Mouse (Mus musculus) C2C12 (cell line): ENCODE results near the gene Fam166a. TPM values are rescaled to one million over a fixed set of nuclear protein-coding genes. Genes with fewer than 3 reads are reported as not detected.
"Not testable (repeated sequence)": the region's sequence is repeated elsewhere in the genome, so short reads cannot be mapped to it uniquely, and the experiment has no call there.

Experiments
- H3K27me3 ChIP-seq: one replicate; pipeline ENCODE4 v1.6.1; 2011; ENCODE audit not compliant: control insufficient read depth, insufficient read depth, insufficient read length
- H3K36me3 ChIP-seq: one replicate; pipeline ENCODE4 v1.6.1; 2011; ENCODE audit not compliant: control insufficient read depth, insufficient read depth
- H3K4me3 ChIP-seq: one replicate; pipeline ENCODE4 v1.5.1; 2011; ENCODE audit warnings: mild to moderate bottlenecking, control low read depth; ENCODE audit not compliant: poor library complexity, insufficient read depth, severe bottlenecking
- H3K79me2 ChIP-seq: one replicate; pipeline ENCODE4 v1.6.1; 2011; ENCODE audit not compliant: control insufficient read depth, insufficient read depth
- H3K79me3 ChIP-seq: one replicate; pipeline ENCODE4 v1.6.1; 2011; ENCODE audit warnings: low read depth, control low read depth
- H3ac ChIP-seq: one replicate; pipeline ENCODE3; 2011; ENCODE audit warnings: low read depth; ENCODE audit not compliant: control insufficient read depth, insufficient read length
- CEBPB ChIP-seq: IDR thresholded peaks from one replicate; pipeline ENCODE4 v1.6.1; 2011; ENCODE audit warnings: low read depth, mild to moderate bottlenecking, control low read depth, moderate library complexity
- CTCF ChIP-seq: IDR thresholded peaks from one replicate; pipeline ENCODE4 v1.5.1; 2011; ENCODE audit not compliant: control insufficient read depth, insufficient read depth, insufficient read length
- FOSL1 ChIP-seq: IDR thresholded peaks from one replicate; pipeline ENCODE4 v1.8.0; 2011; ENCODE audit warnings: mild to moderate bottlenecking, low read length; ENCODE audit not compliant: poor library complexity, insufficient read depth, severe bottlenecking
- MAX ChIP-seq: IDR thresholded peaks from one replicate; pipeline ENCODE4 v1.6.1; 2011; ENCODE audit warnings: mild to moderate bottlenecking, control low read depth
- MYOD1 ChIP-seq: IDR thresholded peaks from one replicate; pipeline ENCODE4 v1.6.1; 2011; ENCODE audit warnings: low read depth; ENCODE audit not compliant: control insufficient read depth, insufficient read length
- MYOG ChIP-seq: IDR thresholded peaks from one replicate; pipeline ENCODE4 v1.6.1; 2011; ENCODE audit not compliant: control insufficient read depth, insufficient read length; ENCODE audit errors: extremely low read depth
- USF1 ChIP-seq: IDR thresholded peaks from one replicate; pipeline ENCODE4 v1.6.1; 2011; ENCODE audit warnings: low read depth, mild to moderate bottlenecking, control low read depth, moderate library complexity
- polyA plus RNA-seq: library from polyadenylated mRNA; unstranded; fragments of >200 nt; fragmentation: generic; extraction: Trizol; gene quantifications from one replicate; pipeline ENCODE4 v1.2.1, GENCODE M21; 2012; ENCODE audit warnings: missing spikeins

Fam166a gene
- polyA plus RNA-seq, 1 experiment = not detected

GRCm38 (mm10) chr2:25244144-25244543 lies 25.6 kb downstream of the Fam166a start:
- TF ChIP-seq MAX = no peak
- no peak for TF ChIP-seq FOSL1
- TF ChIP-seq USF1 = no peak

GRCm38 (mm10) chr2:25246183-25247072 lies 27.9 kb downstream of the Fam166a start, which contains the start of gene AL732309.1:
Gene AL732309.1 (minus strand): TSS chr2:25246863.
- no peak for TF ChIP-seq CTCF
- Histone ChIP-seq H3K27me3 (peaks cover 19% of the 10 kb centered on the region), H3K36me3 (peaks cover 39% of the 10 kb centered on the region), H3K79me2 (no peaks in the 10 kb centered on the region), H3ac (no peak within 1 kb of the TSS), H3K4me3 (no peak within 1 kb of the TSS), H3K79me3 (no peaks in the 10 kb centered on the region)

More at GRCm38 (mm10) chr2:25244144-25244543, 25.6 kb downstream of the Fam166a start:
- Histone ChIP-seq H3K27me3 (peaks cover 21% of the 10 kb centered on the region), H3K36me3 (peaks cover 17% of the 10 kb centered on the region), H3K4me3 (no peak overlapping the region), H3K79me2 (no peaks in the 10 kb centered on the region), H3K79me3 (no peaks in the 10 kb centered on the region), H3ac (no peak overlapping the region)

GRCm38 (mm10) chr2:25252331-25252730 lies 33.8 kb downstream of the Fam166a start:
- H3ac ChIP-seq = no peak overlapping the region
- TF ChIP-seq MYOD1 (no peak), MYOG (no peak), USF1 (no peak), CTCF (peak; percentile 3), MAX (no peak), FOSL1 (no peak), CEBPB (no peak)
- no peak overlapping the region for H3K4me3 ChIP-seq
- peaks cover 47% of the 10 kb centered on the region for H3K36me3 ChIP-seq
- no peaks in the 10 kb centered on the region for H3K27me3 ChIP-seq
- peaks cover 18% of the 10 kb centered on the region for H3K79me3 ChIP-seq
- peaks cover 31% of the 10 kb centered on the region for H3K79me2 ChIP-seq

- H3ac ChIP-seq = peak within 1 kb of the TSS; percentile 86
- peaks cover 31% of the 10 kb centered on the region for H3K79me2 ChIP-seq
- no peaks in the 10 kb centered on the region for H3K27me3 ChIP-seq
- peaks cover 18% of the 10 kb centered on the region for H3K79me3 ChIP-seq
- H3K36me3 ChIP-seq = peaks cover 23% of the 10 kb centered on the region
- peak within 1 kb of the TSS; percentile 96 for H3K4me3 ChIP-seq
- TF ChIP-seq USF1 (no peak), MAX (peak; percentile 77)
Measured at GRCm38 (mm10) chr2:25255284-25255779, 36.8 kb downstream of the Fam166a start, which contains the start of gene Tmem203. Gene Tmem203 (plus strand): TSS chr2:25255439.

- H3K4me3 ChIP-seq = peak overlapping the region; percentile 96
- peaks cover 31% of the 10 kb centered on the region for H3K79me2 ChIP-seq
- peaks cover 11% of the 10 kb centered on the region for H3K36me3 ChIP-seq
- not testable (repeated sequence) for H3K27me3 ChIP-seq, H3ac ChIP-seq
- H3K79me3 ChIP-seq = peaks cover 18% of the 10 kb centered on the region
Measured at GRCm38 (mm10) chr2:25256443-25257109, 38.0 kb downstream of the Fam166a start.

GRCm38 (mm10) chr2:25257250-25257649 lies 38.7 kb downstream of the Fam166a start:
- not testable (repeated sequence) for H3K27me3 ChIP-seq, H3ac ChIP-seq, H3K36me3 ChIP-seq, H3K4me3 ChIP-seq
- Histone ChIP-seq H3K79me3 (peaks cover 18% of the 10 kb centered on the region), H3K79me2 (peaks cover 31% of the 10 kb centered on the region)
